Mouse (Mus musculus) cerebellum, adult 2 months (tissue): ENCODE measurements around the gene Stim2. TPM values are rescaled to one million over a fixed set of nuclear protein-coding genes. Genes with fewer than 3 reads are reported as not detected.

Source experiments
- DNase-seq, 2 experiments: peaks; one replicate each; pipeline ENCODE4 v3.0.0; 2021
- H3K27ac ChIP-seq: fragments of 200-500 bp; 2 replicates; pipeline ENCODE4 v1.5.1; 2012; ENCODE audit warnings: low read length, control low read depth, inconsistent platforms; ENCODE audit not compliant: insufficient read depth
- H3K27me3 ChIP-seq: fragments of 200-500 bp; 2 replicates; pipeline ENCODE4 v1.6.1; 2012; ENCODE audit warnings: inconsistent platforms, mild to moderate bottlenecking, low read length, moderate library complexity; ENCODE audit not compliant: control insufficient read depth, insufficient read depth
- H3K4me1 ChIP-seq: fragments of 200-500 bp; 2 replicates; pipeline ENCODE4 v1.6.1; 2011; ENCODE audit warnings: low read length; ENCODE audit not compliant: control insufficient read depth, insufficient read depth
- H3K4me3 ChIP-seq: fragments of 200-500 bp; replicated peaks from 2 replicates; pipeline ENCODE3; 2011; ENCODE audit warnings: mild to moderate bottlenecking, low read depth, low read length, control low read depth; ENCODE audit not compliant: insufficient read depth
- CTCF ChIP-seq: fragments of 200-500 bp; IDR thresholded peaks from 2 replicates; pipeline ENCODE4 v1.5.1; 2011; ENCODE audit warnings: low read depth, mild to moderate bottlenecking, control low read depth, low read length, moderate library complexity, borderline replicate concordance; ENCODE audit not compliant: insufficient read depth
- POLR2A ChIP-seq: fragments of 200-500 bp; IDR thresholded peaks from 2 replicates; pipeline ENCODE4 v1.6.1; 2011; ENCODE audit warnings: low read length, control low read depth, borderline replicate concordance; ENCODE audit not compliant: insufficient read depth
- WGBS: fragments of 180-500 bp; shearing (Covaris S2); methylation state at CpG from one replicate; pipeline ENCODE4 v1.1.7; 2018; 5-methylcytosine and 5-hydroxymethylcytosine counted together
- polyA plus RNA-seq: library from polyadenylated mRNA; depleted of rRNA; stranded (reverse); fragments of >200 nt; gene quantifications from 2 replicates; pipeline ENCODE4 v1.2.3, GENCODE M21; 2012

The Stim2 gene
- polyA plus RNA-seq, 1 experiment, result 28.2 TPM

GRCm38 (mm10) chr5:54073291-54073690 lies 75.0 kb downstream of the Stim2 start:
- Histone ChIP-seq H3K4me3 (no peak overlapping the region), H3K27ac (no peak overlapping the region), H3K4me1 (peaks cover 5% of the 10 kb centered on the region; the same call in 1 of the 2 replicates), H3K27me3 (no peaks in the 10 kb centered on the region)
- WGBS, result 0% methylated on average over 1 of the region's 1 CpGs
- DNase-seq, result peak in 1 of 2 experiments; percentile 64
- no peak for TF ChIP-seq POLR2A
- no peak for TF ChIP-seq CTCF

GRCm38 (mm10) chr5:54079997-54080396 lies 81.7 kb downstream of the Stim2 start:
- TF ChIP-seq POLR2A (no peak), CTCF (no peak)
- no peak overlapping the region for H3K4me3 ChIP-seq
- DNase-seq, result no peak
- H3K27me3 ChIP-seq, result no peaks in the 10 kb centered on the region
- 0 out of 2 replicates have a peak, but pooled peaks cover 3% of the 10 kb centered on the region for H3K4me1 ChIP-seq
- H3K27ac ChIP-seq, result no peak overlapping the region
- WGBS, result 98% methylated on average over 1 of the region's 1 CpGs

- 93% methylated on average over 3 of the region's 3 CpGs for WGBS
- Histone ChIP-seq H3K4me1 (peaks cover 6% of the 10 kb centered on the region; the same call in 1 of the 2 replicates), H3K27ac (no peak overlapping the region), H3K4me3 (no peak overlapping the region), H3K27me3 (no peaks in the 10 kb centered on the region)
- DNase-seq, result no peak
- TF ChIP-seq POLR2A (no peak), CTCF (no peak)
Observed at GRCm38 (mm10) chr5:54087912-54088311, 89.6 kb downstream of the Stim2 start.

- TF ChIP-seq CTCF (no peak), POLR2A (no peak)
- H3K4me1 ChIP-seq, result peaks cover 3% of the 10 kb centered on the region; the same call in 1 of the 2 replicates
- no peaks in the 10 kb centered on the region for H3K27me3 ChIP-seq
- no peak overlapping the region for H3K27ac ChIP-seq
- no peak for DNase-seq
- no peak overlapping the region for H3K4me3 ChIP-seq
- 90% methylated on average over 6 of the region's 6 CpGs for WGBS
Observed at GRCm38 (mm10) chr5:54098219-54098618, 99.9 kb downstream of the Stim2 start.

- Histone ChIP-seq H3K4me1 (peaks cover 3% of the 10 kb centered on the region; the same call in 1 of the 2 replicates), H3K27me3 (no peaks in the 10 kb centered on the region), H3K4me3 (no peak overlapping the region), H3K27ac (no peak overlapping the region)
- DNase-seq, result peak in 1 of 2 experiments; percentile 18
- WGBS, result 6% methylated on average over 3 of the region's 3 CpGs
- TF ChIP-seq CTCF, result no peak
Observed at GRCm38 (mm10) chr5:54100916-54101315, 102.6 kb downstream of the Stim2 start.

GRCm38 (mm10) chr5:54101318-54101717 lies 103.0 kb downstream of the Stim2 start:
- Histone ChIP-seq H3K4me1 (peaks cover 3% of the 10 kb centered on the region; the same call in 1 of the 2 replicates), H3K27me3 (no peaks in the 10 kb centered on the region), H3K4me3 (no peak overlapping the region), H3K27ac (no peak overlapping the region)
- TF ChIP-seq POLR2A (no peak), CTCF (no peak)
- no peak for DNase-seq
- WGBS, result 49% methylated on average over 5 of the region's 5 CpGs

- no peak overlapping the region for H3K4me3 ChIP-seq
- no peak for DNase-seq
- peaks cover 3% of the 10 kb centered on the region; the same call in 1 of the 2 replicates for H3K4me1 ChIP-seq
- H3K27me3 ChIP-seq, result no peaks in the 10 kb centered on the region
- H3K27ac ChIP-seq, result no peak overlapping the region
- WGBS, result 36% methylated on average over 1 of the region's 1 CpGs
- TF ChIP-seq POLR2A (no peak), CTCF (no peak)
Observed at GRCm38 (mm10) chr5:54101960-54102359, 103.7 kb downstream of the Stim2 start.

GRCm38 (mm10) chr5:54106669-54107068 lies 108.4 kb downstream of the Stim2 start:
- Histone ChIP-seq H3K4me1 (no peaks in the 10 kb centered on the region; the same call in 1 of the 2 replicates), H3K27ac (no peak overlapping the region), H3K4me3 (no peak overlapping the region), H3K27me3 (no peaks in the 10 kb centered on the region)
- 89% methylated on average over 4 of the region's 4 CpGs for WGBS
- no peak for DNase-seq
- TF ChIP-seq POLR2A (no peak), CTCF (no peak)
